Mouse (Mus musculus) embryonic facial prominence, embryonic 11.5 days (tissue): ENCODE measurements around the gene Cdon. TPM values are rescaled to one million over a fixed set of nuclear protein-coding genes. Genes with fewer than 3 reads are reported as not detected.

Experiments used
- ATAC-seq: fragments of 200-750 bp; cut with Nextera tagmentation; replicated peaks from 2 replicates; pipeline ENCODE4 v1.8.0; 2017; ENCODE audit warnings: low read depth; ENCODE audit not compliant: insufficient number of reproducible peaks, low FRiP score, low TSS enrichment
- DNase-seq: peaks from one replicate; pipeline ENCODE4 v3.0.0-alpha.2; 2015; ENCODE audit warnings: low spot score
- H3K27ac ChIP-seq: fragments of 300-500 bp; sonication (generic); replicated peaks from 2 replicates; pipeline ENCODE4 v1.5.1; 2014; ENCODE audit warnings: mild to moderate bottlenecking, low read depth, low read length, control low read depth
- H3K27me3 ChIP-seq: fragments of 300-500 bp; sonication (generic); 2 replicates; pipeline ENCODE4 v1.6.1; 2014; ENCODE audit warnings: mild to moderate bottlenecking, low read length, moderate library complexity, mixed read lengths; ENCODE audit not compliant: control insufficient read depth, insufficient read depth
- H3K36me3 ChIP-seq: fragments of 300-500 bp; sonication (generic); replicated peaks from 2 replicates; pipeline ENCODE4 v1.6.1; 2014; ENCODE audit warnings: low read depth, mild to moderate bottlenecking, low read length, moderate library complexity, mixed read lengths; ENCODE audit not compliant: control insufficient read depth, insufficient read depth
- H3K4me1 ChIP-seq: fragments of 300-500 bp; sonication (generic); 2 replicates; pipeline ENCODE4 v1.6.1; 2014; ENCODE audit warnings: low read length, mixed read lengths; ENCODE audit not compliant: control insufficient read depth, insufficient read depth
- H3K4me2 ChIP-seq: fragments of 300-500 bp; sonication (generic); 2 replicates; pipeline ENCODE4 v1.6.1; 2014; ENCODE audit warnings: low read depth, mild to moderate bottlenecking, control low read depth, low read length, moderate library complexity
- H3K4me3 ChIP-seq: fragments of 300-500 bp; sonication (generic); 2 replicates; pipeline ENCODE4 v1.5.1; 2014; ENCODE audit warnings: low read depth, low read length, control low read depth
- H3K9ac ChIP-seq: fragments of 300-500 bp; sonication (generic); replicated peaks from 2 replicates; pipeline ENCODE4 v1.6.1; 2014; ENCODE audit warnings: mild to moderate bottlenecking, control low read depth, low read length
- H3K9me3 ChIP-seq: fragments of 300-500 bp; sonication (generic); replicated peaks from 2 replicates; pipeline ENCODE4 v1.6.1; 2016; ENCODE audit warnings: mild to moderate bottlenecking, low read length, inconsistent platforms, mixed read lengths; ENCODE audit not compliant: control insufficient read depth
- WGBS: fragments of 180-500 bp; shearing (Covaris S2); extraction: QIAGEN DNeasy Blood & Tissue Kit; methylation state at CpG from one replicate; pipeline ENCODE4 v1.1.7; 2014; 5-methylcytosine and 5-hydroxymethylcytosine counted together
- polyA plus RNA-seq: library from polyadenylated mRNA; unstranded; fragments of >200 nt; fragmentation: Nextera tagmentation; extraction: Ambion mirVana; gene quantifications from 2 replicates; pipeline ENCODE4 v1.2.1, GENCODE M21; 2014

The Cdon gene
- polyA plus RNA-seq, 1 experiment from 2014 or later = 7.5 TPM

- WGBS = 37% methylated on average over 4 of the region's 4 CpGs
- ATAC-seq (no peak), DNase-seq (no peak)
- Histone ChIP-seq H3K36me3 (no peaks in the 10 kb centered on the region), H3K4me2 (no peak overlapping the region), H3K27me3 (no peaks in the 10 kb centered on the region), H3K9me3 (no peaks in the 10 kb centered on the region), H3K9ac (no peak overlapping the region), H3K4me3 (no peak overlapping the region), H3K4me1 (0 out of 2 replicates have a peak, but pooled peaks cover 2% of the 10 kb centered on the region), H3K27ac (no peak overlapping the region)
Observed at GRCm38 (mm10) chr9:35402584-35402991, 18.3 kb upstream of the Cdon start.

DNA sequence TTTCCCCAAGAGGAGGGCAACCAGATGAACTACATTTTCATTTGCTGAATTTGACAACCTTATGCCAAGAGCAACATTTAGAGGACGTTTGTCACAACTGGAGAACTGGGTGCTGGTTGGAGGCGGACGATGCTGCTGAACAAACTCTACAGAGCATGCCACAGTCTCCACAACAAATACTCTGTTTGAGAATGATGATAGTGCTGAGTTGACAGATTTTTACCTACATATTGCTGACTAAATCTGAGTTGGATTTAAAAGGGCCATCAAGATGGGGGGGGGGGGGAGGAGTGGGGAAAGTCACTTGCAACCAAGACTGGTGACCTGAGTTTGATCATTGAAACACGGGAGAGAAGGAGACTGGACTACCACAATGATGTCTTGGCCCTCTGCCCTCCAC, 17.4 kb upstream of the Cdon start:
- Histone ChIP-seq H3K9me3 (no peaks in the 10 kb centered on the region), H3K9ac (no peak overlapping the region), H3K27ac (no peak overlapping the region), H3K36me3 (no peaks in the 10 kb centered on the region), H3K4me3 (no peak overlapping the region), H3K27me3 (no peaks in the 10 kb centered on the region), H3K4me2 (no peak overlapping the region), H3K4me1 (0 out of 2 replicates have a peak, but pooled peaks cover 2% of the 10 kb centered on the region)
- WGBS = 69% methylated on average over 4 of the region's 4 CpGs
- no peak for DNase-seq
- no peak for ATAC-seq

DNA sequence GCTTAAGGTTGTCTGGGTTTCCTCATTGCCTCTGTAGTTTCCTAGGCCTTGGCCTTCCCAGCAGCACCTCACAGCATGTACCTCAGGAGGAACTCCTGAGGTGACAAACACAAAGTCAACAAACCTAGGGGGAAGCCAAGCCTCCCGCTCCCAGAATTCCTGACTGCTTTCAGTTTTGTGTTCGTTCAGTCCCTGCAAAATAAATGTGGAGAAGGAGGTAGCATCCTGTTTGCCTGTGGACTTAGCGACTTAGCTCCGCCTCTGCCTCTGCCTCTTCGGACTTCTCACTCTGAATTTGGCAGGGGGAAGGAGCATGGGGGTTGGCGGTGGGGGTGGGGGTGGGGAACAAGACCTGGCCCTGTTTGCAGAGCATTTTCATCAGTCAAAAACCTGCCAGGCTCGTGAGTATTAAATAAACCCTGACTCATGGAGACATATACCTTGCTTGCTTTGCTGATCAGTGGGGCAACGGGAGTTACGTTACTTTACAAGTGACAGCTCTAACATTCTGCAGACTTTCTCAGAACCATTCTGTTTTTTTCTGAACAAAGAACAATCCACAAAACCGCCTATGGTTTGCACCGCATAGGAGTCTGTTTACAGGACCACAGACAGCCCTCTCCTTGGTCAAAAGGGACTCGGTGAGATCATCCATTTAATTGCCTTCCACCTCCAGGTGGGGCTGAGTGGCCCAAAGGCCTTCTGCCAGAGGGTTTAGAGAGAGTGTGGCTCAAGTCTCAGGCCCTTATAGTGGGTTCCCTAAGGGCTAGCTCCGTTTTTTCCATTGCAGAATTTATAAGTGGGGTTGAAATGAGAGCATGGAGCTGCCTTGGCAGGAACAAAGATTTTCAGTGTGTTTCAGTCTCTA, 15.7 kb upstream of the Cdon start:
- Histone ChIP-seq H3K4me3 (no peak overlapping the region), H3K4me1 (0 out of 2 replicates have a peak, but pooled peaks cover 2% of the 10 kb centered on the region), H3K9ac (peak overlapping the region; percentile 25), H3K4me2 (no peak overlapping the region), H3K9me3 (no peaks in the 10 kb centered on the region), H3K27me3 (no peaks in the 10 kb centered on the region), H3K27ac (peak overlapping the region; percentile 52), H3K36me3 (no peaks in the 10 kb centered on the region)
- 11% methylated on average over 13 of the region's 13 CpGs for WGBS
- peak; percentile 45 for DNase-seq
- peak; percentile 50; the same call in 1 of the 2 replicates for ATAC-seq

GRCm38 (mm10) chr9:35411225-35411965, 9.5 kb upstream of the Cdon start:
- DNase-seq = no peak
- 80% methylated on average over 11 of the region's 11 CpGs for whole genome bisulfite sequencing

DNA sequence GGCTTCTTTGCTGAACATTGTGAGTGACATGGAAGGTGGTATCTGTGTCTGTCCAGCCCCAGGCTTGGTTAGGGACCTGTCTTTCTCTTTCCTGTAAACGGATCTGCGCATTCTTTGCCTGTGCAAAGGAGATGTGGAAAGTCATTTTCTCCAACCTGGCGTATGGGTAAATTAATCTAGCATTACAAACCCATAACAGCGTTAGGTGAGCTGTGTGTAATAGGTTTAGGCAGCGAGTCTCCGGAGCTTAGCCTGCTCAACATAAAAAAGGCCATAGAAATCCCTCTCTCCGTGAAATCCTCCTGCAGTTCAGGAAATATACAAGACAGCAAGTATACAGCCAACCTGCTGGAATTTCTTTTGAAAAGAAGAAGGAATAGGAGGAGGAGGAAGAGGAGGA, 9.0 kb upstream of the Cdon start:
- DNase-seq (peak; percentile 37), ATAC-seq (no peak)
- Histone ChIP-seq H3K9me3 (no peaks in the 10 kb centered on the region), H3K4me2 (no peak overlapping the region), H3K4me1 (no peaks in the 10 kb centered on the region), H3K27me3 (no peaks in the 10 kb centered on the region), H3K4me3 (no peak overlapping the region), H3K9ac (no peak overlapping the region), H3K27ac (no peak overlapping the region), H3K36me3 (no peaks in the 10 kb centered on the region)
- WGBS = 45% methylated on average over 7 of the region's 7 CpGs

More at GRCm38 (mm10) chr9:35411225-35411965, 9.5 kb upstream of the Cdon start:
- Histone ChIP-seq H3K4me1 (no peaks in the 10 kb centered on the region), H3K4me3 (no peak overlapping the region), H3K36me3 (no peaks in the 10 kb centered on the region), H3K27ac (no peak overlapping the region), H3K9ac (no peak overlapping the region), H3K4me2 (no peak overlapping the region), H3K9me3 (no peaks in the 10 kb centered on the region), H3K27me3 (no peaks in the 10 kb centered on the region)
- no peak for ATAC-seq

GRCm38 (mm10) chr9:35421730-35422235, 855 bp downstream of the Cdon start:
- peak overlapping the region; percentile 84 for H3K27ac ChIP-seq
- no peaks in the 10 kb centered on the region for H3K9me3 ChIP-seq
- H3K9ac ChIP-seq = peak overlapping the region; percentile 94
- peak overlapping the region; percentile 94 for H3K4me3 ChIP-seq
- H3K4me2 ChIP-seq = peak overlapping the region; percentile 63
- under 1% methylated on average over 33 of the region's 35 CpGs for WGBS
- peak; percentile 54 for DNase-seq
- no peaks in the 10 kb centered on the region for H3K27me3 ChIP-seq
- no peaks in the 10 kb centered on the region for H3K4me1 ChIP-seq
- H3K36me3 ChIP-seq = no peaks in the 10 kb centered on the region
- peak; percentile 72; the same call in 1 of the 2 replicates for ATAC-seq

DNA sequence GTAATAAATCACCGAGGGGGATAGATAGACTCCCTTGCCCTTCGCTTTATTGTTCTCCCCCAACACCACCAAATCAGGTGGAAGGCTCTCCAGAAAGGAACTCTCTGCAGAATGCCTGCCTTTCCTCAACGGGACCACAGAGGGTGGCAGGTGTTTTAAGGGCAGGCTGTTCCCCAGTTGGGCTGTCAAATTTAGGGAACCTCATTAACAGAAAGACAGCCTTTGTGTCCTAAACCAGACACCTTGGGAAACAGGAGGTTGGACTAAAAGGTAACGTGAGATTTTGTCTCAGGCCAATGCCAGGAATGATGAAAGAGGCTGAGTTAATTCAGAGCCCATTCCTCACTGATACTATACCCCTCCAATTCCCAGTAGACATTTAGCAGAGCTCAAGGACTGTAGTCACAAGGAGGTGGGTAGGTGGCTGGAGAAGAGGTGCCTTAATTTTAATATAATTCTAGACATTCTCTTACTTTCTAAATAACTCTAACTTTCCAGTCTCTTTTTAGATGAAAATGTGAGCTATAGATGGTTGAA, 1.5 kb downstream of the Cdon start:
- ATAC-seq = no peak

More for the DNA sequence above, 1.5 kb downstream of the Cdon start:
- H3K27me3 ChIP-seq = no peaks in the 10 kb centered on the region
- peak overlapping the region; percentile 94 for H3K4me3 ChIP-seq
- H3K9me3 ChIP-seq = no peaks in the 10 kb centered on the region
- WGBS = 3% methylated on average over 4 of the region's 4 CpGs
- peak overlapping the region; percentile 84 for H3K27ac ChIP-seq
- H3K9ac ChIP-seq = peak overlapping the region; percentile 94
- peak overlapping the region; percentile 63 for H3K4me2 ChIP-seq
- H3K36me3 ChIP-seq = no peaks in the 10 kb centered on the region
- DNase-seq = no peak
- no peaks in the 10 kb centered on the region for H3K4me1 ChIP-seq
